Mouse (Mus musculus) limb, embryonic 11.5 days (tissue): ENCODE measurements at regions not wholly inside any gene's neighbourhood (a gene's known extent, or its start where the extent isn't known, plus 50 kb on each side); places are given as distances from the start of the nearest gene placed in this dataset.

Experiments used
- ATAC-seq: fragments of 200-750 bp; cut with Nextera tagmentation; 2 replicates; pipeline ENCODE4 v1.8.0; 2017; ENCODE audit warnings: low read depth; ENCODE audit not compliant: insufficient number of reproducible peaks, low FRiP score, low TSS enrichment
- DNase-seq: peaks from one replicate; pipeline ENCODE4 v3.0.0-alpha.2; 2015; ENCODE audit warnings: low spot score
- H3K27ac ChIP-seq: fragments of 300-500 bp; sonication (generic); replicated peaks from 2 replicates; pipeline ENCODE4 v1.5.1; 2014; ENCODE audit warnings: low read depth, mild to moderate bottlenecking, low read length
- H3K27me3 ChIP-seq: fragments of 300-500 bp; sonication (generic); 2 replicates; pipeline ENCODE4 v1.6.1; 2014; ENCODE audit warnings: mild to moderate bottlenecking, low read length, mixed read lengths; ENCODE audit not compliant: control insufficient read depth, insufficient read depth
- H3K36me3 ChIP-seq: fragments of 300-500 bp; sonication (generic); 2 replicates; pipeline ENCODE4 v1.6.1; 2014; ENCODE audit warnings: mild to moderate bottlenecking, low read length, moderate library complexity, mixed read lengths; ENCODE audit not compliant: control insufficient read depth, insufficient read depth
- H3K4me1 ChIP-seq: fragments of 300-500 bp; sonication (generic); 2 replicates; pipeline ENCODE4 v1.6.1; 2014; ENCODE audit warnings: low read length, mixed read lengths; ENCODE audit not compliant: control insufficient read depth, insufficient read depth
- H3K4me2 ChIP-seq: fragments of 300-500 bp; sonication (generic); 2 replicates; pipeline ENCODE4 v1.6.1; 2014; ENCODE audit warnings: low read depth, mild to moderate bottlenecking, moderate library complexity; ENCODE audit not compliant: severe bottlenecking
- H3K4me3 ChIP-seq: fragments of 300-500 bp; sonication (generic); 2 replicates; pipeline ENCODE4 v1.5.1; 2014; ENCODE audit warnings: low read depth, low read length
- H3K9ac ChIP-seq: fragments of 300-500 bp; sonication (generic); 2 replicates; pipeline ENCODE4 v1.6.1; 2014; ENCODE audit warnings: mild to moderate bottlenecking, low read length
- H3K9me3 ChIP-seq: fragments of 300-500 bp; sonication (generic); 2 replicates; pipeline ENCODE4 v1.6.1; 2016; ENCODE audit warnings: low read length; ENCODE audit not compliant: control insufficient read depth
- WGBS: fragments of 180-500 bp; shearing (Covaris S2); extraction: QIAGEN DNeasy Blood & Tissue Kit; methylation state at CpG from one replicate; pipeline ENCODE4 v1.1.7; 2014; 5-methylcytosine and 5-hydroxymethylcytosine counted together

GRCm38 (mm10) chr15:90109445-90109988 lies 114.6 kb upstream of the Alg10b start:
- no peaks in the 10 kb centered on the region for H3K36me3 ChIP-seq

GRCm38 (mm10) chr15:90113611-90114010 lies 110.5 kb upstream of the Alg10b start:
- ATAC-seq (no peak), DNase-seq (no peak)
- Histone ChIP-seq H3K27ac (no peak overlapping the region), H3K27me3 (no peaks in the 10 kb centered on the region), H3K4me3 (no peak overlapping the region), H3K36me3 (no peaks in the 10 kb centered on the region), H3K4me2 (no peak overlapping the region), H3K4me1 (no peaks in the 10 kb centered on the region), H3K9ac (no peak overlapping the region), H3K9me3 (no peaks in the 10 kb centered on the region)
- WGBS: 73% methylated on average over 3 of the region's 3 CpGs

More at GRCm38 (mm10) chr15:90109445-90109988, 114.6 kb upstream of the Alg10b start:
- ATAC-seq (no peak), DNase-seq (no peak)
- WGBS: 88% methylated on average over 3 of the region's 3 CpGs
- no peak overlapping the region for H3K9ac ChIP-seq
- H3K9me3 ChIP-seq: no peaks in the 10 kb centered on the region
- H3K27me3 ChIP-seq: no peaks in the 10 kb centered on the region
- H3K4me3 ChIP-seq: no peak overlapping the region
- H3K4me1 ChIP-seq: no peaks in the 10 kb centered on the region
- no peak overlapping the region for H3K27ac ChIP-seq
- no peak overlapping the region for H3K4me2 ChIP-seq

- H3K9me3 ChIP-seq: no peaks in the 10 kb centered on the region
- no peaks in the 10 kb centered on the region for H3K27me3 ChIP-seq
- no peak for DNase-seq
- no peak overlapping the region for H3K4me3 ChIP-seq
- no peak overlapping the region for H3K9ac ChIP-seq
- no peaks in the 10 kb centered on the region for H3K4me1 ChIP-seq
- no peaks in the 10 kb centered on the region for H3K36me3 ChIP-seq
- H3K27ac ChIP-seq: no peak overlapping the region
- 69% methylated on average over 3 of the region's 3 CpGs for WGBS
- H3K4me2 ChIP-seq: no peak overlapping the region
- ATAC-seq: no peak
These were observed 104.4 kb upstream of the Alg10b start for GRCm38 (mm10) chr15:90119747-90120146.

- DNase-seq: no peak
- 86% methylated on average over 8 of the region's 8 CpGs for WGBS
- no peaks in the 10 kb centered on the region for H3K9me3 ChIP-seq
These were observed 100.1 kb upstream of the Alg10b start for GRCm38 (mm10) chr15:90123999-90124398.

GRCm38 (mm10) chr15:90125146-90125545 lies 99.0 kb upstream of the Alg10b start:
- Histone ChIP-seq H3K4me1 (no peaks in the 10 kb centered on the region), H3K4me3 (no peak overlapping the region), H3K36me3 (no peaks in the 10 kb centered on the region), H3K27ac (no peak overlapping the region), H3K9ac (no peak overlapping the region), H3K27me3 (no peaks in the 10 kb centered on the region), H3K9me3 (no peaks in the 10 kb centered on the region), H3K4me2 (no peak overlapping the region)
- 85% methylated on average over 8 of the region's 8 CpGs for WGBS
- no peak for ATAC-seq
- no peak for DNase-seq

More at GRCm38 (mm10) chr15:90123999-90124398, 100.1 kb upstream of the Alg10b start:
- H3K4me1 ChIP-seq: no peaks in the 10 kb centered on the region
- H3K36me3 ChIP-seq: no peaks in the 10 kb centered on the region
- no peaks in the 10 kb centered on the region for H3K27me3 ChIP-seq
- no peak for ATAC-seq
- no peak overlapping the region for H3K9ac ChIP-seq
- H3K27ac ChIP-seq: no peak overlapping the region
- H3K4me2 ChIP-seq: no peak overlapping the region
- H3K4me3 ChIP-seq: no peak overlapping the region

GRCm38 (mm10) chr15:90131777-90132176 lies 92.3 kb upstream of the Alg10b start:
- Histone ChIP-seq H3K9ac (no peak overlapping the region), H3K27me3 (no peaks in the 10 kb centered on the region), H3K9me3 (no peaks in the 10 kb centered on the region), H3K27ac (no peak overlapping the region), H3K36me3 (no peaks in the 10 kb centered on the region), H3K4me2 (no peak overlapping the region), H3K4me1 (no peaks in the 10 kb centered on the region), H3K4me3 (no peak overlapping the region)
- 87% methylated on average over 5 of the region's 5 CpGs for WGBS
- DNase-seq (no peak), ATAC-seq (no peak)

- Histone ChIP-seq H3K27me3 (no peaks in the 10 kb centered on the region), H3K9ac (no peak overlapping the region), H3K27ac (no peak overlapping the region), H3K4me2 (no peak overlapping the region), H3K36me3 (no peaks in the 10 kb centered on the region), H3K4me1 (no peaks in the 10 kb centered on the region), H3K9me3 (no peaks in the 10 kb centered on the region), H3K4me3 (no peak overlapping the region)
- 62% methylated on average over 5 of the region's 5 CpGs for WGBS
- ATAC-seq (no peak), DNase-seq (no peak)
These were observed 83.1 kb upstream of the Alg10b start for GRCm38 (mm10) chr15:90140966-90141365.

- Histone ChIP-seq H3K36me3 (no peaks in the 10 kb centered on the region), H3K27me3 (no peaks in the 10 kb centered on the region), H3K27ac (no peak overlapping the region), H3K9ac (no peak overlapping the region), H3K9me3 (no peaks in the 10 kb centered on the region), H3K4me1 (no peaks in the 10 kb centered on the region), H3K4me2 (no peak overlapping the region), H3K4me3 (no peak overlapping the region)
- DNase-seq (no peak), ATAC-seq (no peak)
These were observed 75.4 kb upstream of the Alg10b start for GRCm38 (mm10) chr15:90148663-90149062.
